ENCODE assay signal across 8 mouse cellular contexts in the genomic region with DNA sequence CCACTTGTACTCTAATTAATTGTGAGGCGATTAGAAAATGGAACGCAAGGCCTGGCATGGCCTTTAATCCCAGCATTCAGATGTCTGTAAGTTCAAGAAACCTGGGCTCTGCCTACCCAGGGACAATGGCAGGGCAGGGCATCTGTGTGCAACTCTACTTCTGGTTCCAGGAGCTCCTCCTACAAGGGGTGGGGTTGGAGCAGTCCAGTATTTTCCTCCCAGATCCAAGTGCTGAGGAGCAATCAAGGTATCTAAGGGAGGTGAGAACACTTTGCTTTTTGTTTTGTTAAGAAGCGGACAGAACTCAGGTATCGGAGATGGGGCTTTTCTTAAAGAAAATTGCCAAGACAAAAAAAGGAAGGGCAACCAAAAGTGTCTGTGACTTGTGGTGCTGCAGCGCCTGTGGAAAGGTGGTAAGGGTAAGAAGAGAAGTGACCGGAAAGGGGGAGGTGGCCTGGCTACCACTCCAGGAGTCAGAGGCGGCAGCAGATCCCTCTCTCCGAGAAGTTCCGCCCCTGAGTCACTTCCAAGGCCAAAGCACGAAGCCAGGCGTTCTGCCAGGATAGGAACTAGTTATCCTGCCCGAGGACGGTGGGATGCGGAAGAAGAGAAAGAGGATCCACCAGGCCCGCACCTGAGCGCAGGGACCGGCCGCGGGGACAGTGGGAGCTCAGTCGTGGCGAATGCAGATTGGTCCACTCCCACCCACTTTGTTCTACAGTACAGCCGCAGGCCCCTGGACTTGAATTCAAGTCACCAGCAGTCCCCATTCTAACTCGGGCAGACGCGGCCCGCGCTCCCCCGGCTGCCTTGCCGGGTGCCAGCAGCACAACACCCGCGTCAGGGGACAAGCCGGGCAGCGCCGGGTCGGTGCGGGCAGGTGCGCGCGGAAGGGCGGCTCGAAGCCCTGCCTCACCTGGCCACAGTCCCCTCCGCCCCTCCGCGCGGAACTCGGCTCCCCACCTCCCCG. TPM values are rescaled to one million over a fixed set of nuclear protein-coding genes. Genes with fewer than 3 reads are reported as not detected.
DNase-seq lines count a peak whose midpoint lies in the region; ATAC-seq and TF ChIP-seq lines count a peak whose summit lies in the region.

No protein-coding gene starts in this region.

- no peaks in the 10 kb centered on the region for H3K36me3 ChIP-seq in thymus, adult 2 months (ENCODE audit: control insufficient read depth, insufficient read depth, low read length)
- no peaks in the 10 kb centered on the region for H3K36me3 ChIP-seq in embryonic facial prominence, embryonic 10.5 days (replicated peaks)
- H3K36me3 ChIP-seq in limb, embryonic 10.5 days, result no peaks in the 10 kb centered on the region
- H3K36me3 ChIP-seq in midbrain, embryonic 12.5 days, result no peaks in the 10 kb centered on the region

- WGBS in thymus, adult 2 months, result 13% methylated on average over 45 of the region's 47 CpGs
- 5% methylated on average over 47 of the region's 47 CpGs for WGBS in embryonic facial prominence, embryonic 10.5 days
- 6% methylated on average over 47 of the region's 47 CpGs for WGBS in limb, embryonic 10.5 days
- WGBS in midbrain, embryonic 12.5 days, result 6% methylated on average over 47 of the region's 47 CpGs

- intact Hi-C loops in heart, postnatal 10 days (cut with DNase I), result loop anchor here (2.0 to 5.0 kb wide), 2 partner anchors 23 to 134 kb away; partner anchors contain the start of gene Ace

- H3K9me3 ChIP-seq in embryonic facial prominence, embryonic 10.5 days, result no peaks in the 10 kb centered on the region
- no peaks in the 10 kb centered on the region for H3K9me3 ChIP-seq in limb, embryonic 10.5 days (replicated peaks)
- H3K9me3 ChIP-seq in midbrain, embryonic 12.5 days, result no peaks in the 10 kb centered on the region

- H3K4me3 ChIP-seq in thymus, adult 2 months (ENCODE audit: control insufficient read depth, insufficient read depth, low read length), result peak overlapping the region; percentile 55
- peak overlapping the region; percentile 79 for H3K4me3 ChIP-seq in embryonic facial prominence, embryonic 10.5 days
- H3K4me3 ChIP-seq in limb, embryonic 10.5 days, result peak overlapping the region; percentile 79
- peak overlapping the region; percentile 74 for H3K4me3 ChIP-seq in midbrain, embryonic 12.5 days

- no peak overlapping the region for H3K27ac ChIP-seq in thymus, adult 2 months (ENCODE audit: control insufficient read depth, insufficient read depth, low read length)
- peak overlapping the region; percentile 81 for H3K27ac ChIP-seq in embryonic facial prominence, embryonic 10.5 days (replicated peaks)
- peak overlapping the region; percentile 82 for H3K27ac ChIP-seq in limb, embryonic 10.5 days
- no peak overlapping the region for H3K27ac ChIP-seq in midbrain, embryonic 12.5 days (replicated peaks)

- TF ChIP-seq CTCF in thymus, adult 2 months (IDR thresholded peaks at IDR 0.05; ENCODE audit: borderline replicate concordance, control insufficient read depth, extremely low read depth, insufficient read depth, low read length, poor library complexity), result no peak

- peaks cover 20% of the 10 kb centered on the region for H3K4me1 ChIP-seq in thymus, adult 2 months (replicated peaks; ENCODE audit: control insufficient read depth, insufficient read depth, low read length)
- peaks cover 55% of the 10 kb centered on the region for H3K4me1 ChIP-seq in embryonic facial prominence, embryonic 10.5 days
- peaks cover 40% of the 10 kb centered on the region for H3K4me1 ChIP-seq in limb, embryonic 10.5 days
- peaks cover 11% of the 10 kb centered on the region; the same call in 1 of the 2 replicates for H3K4me1 ChIP-seq in midbrain, embryonic 12.5 days

- no peaks in the 10 kb centered on the region for H3K27me3 ChIP-seq in thymus, adult 2 months (ENCODE audit: control insufficient read depth, insufficient read depth, low read length)
- peaks cover 78% of the 10 kb centered on the region for H3K27me3 ChIP-seq in embryonic facial prominence, embryonic 10.5 days (replicated peaks; ENCODE audit: low read depth, poor library complexity, severe bottlenecking)
- H3K27me3 ChIP-seq in limb, embryonic 10.5 days (ENCODE audit: low read depth, poor library complexity, severe bottlenecking), result peaks cover 69% of the 10 kb centered on the region
- peaks cover 65% of the 10 kb centered on the region for H3K27me3 ChIP-seq in midbrain, embryonic 12.5 days

- no peak; the same call in 1 of the 2 replicates for ATAC-seq in midbrain, embryonic 12.5 days (ENCODE audit: low FRiP score, low read depth)

- DNase-seq in thymus, adult 2 months, result no peak
- no peak for DNase-seq in thymus, postnatal 10 days (ENCODE audit: low spot score in 2 of 2)
- peak; percentile 49 for DNase-seq in embryonic facial prominence, embryonic 10.5 days (ENCODE audit: low spot score)
- DNase-seq in heart, postnatal 10 days, result peak; percentile 65 to 71
- peak; percentile 57 for DNase-seq in limb, embryonic 10.5 days (ENCODE audit: low spot score)
- no peak for DNase-seq in spleen, postnatal 10 days (ENCODE audit: low spot score in 2 of 2)
- no peak for DNase-seq in thymus, postnatal 14 days

- H3K9ac ChIP-seq in midbrain, embryonic 12.5 days (replicated peaks), result peak overlapping the region; percentile 54

- no peak for TF ChIP-seq POLR2A in thymus, adult 2 months (IDR thresholded peaks at IDR 0.05; ENCODE audit: control insufficient read depth, extremely low read depth, insufficient read depth, low read length, poor library complexity)

- peak overlapping the region; percentile 94 for H3K4me2 ChIP-seq in midbrain, embryonic 12.5 days (replicated peaks)

RNA-seq across cellular contexts. Expression of gene Cyb561, which starts 9.7 kb away (rescaled TPM):
- polyA plus RNA-seq in thymus, adult 2 months (2012; rRNA removed), result 6.1 and 9.4 TPM in 2 replicates
- 13.2 and 14.0 TPM in 2 replicates for polyA plus RNA-seq in embryonic facial prominence, embryonic 10.5 days (2016; fragmentation: Nextera tagmentation; extraction: Ambion mirVana)
- 10 to 100 TPM in 1 of 2 experiments, 1 to 10 TPM in 1; 8.0 to 15.4 TPM for total RNA-seq in heart, postnatal 10 days (2021)
- polyA plus RNA-seq in limb, embryonic 10.5 days (2016; fragmentation: Nextera tagmentation; extraction: Ambion mirVana), result 6.2 and 7.1 TPM in 2 replicates
- polyA plus RNA-seq in midbrain, embryonic 12.5 days (2016; fragmentation: Nextera tagmentation; extraction: Ambion mirVana), result 13.2 and 16.3 TPM in 2 replicates

RNA-seq across cellular contexts. Expression of gene Ace, which starts 24.3 kb away (rescaled TPM):
- 8.0 and 10.2 TPM in 2 replicates for polyA plus RNA-seq in thymus, adult 2 months (2012; rRNA removed)
- polyA plus RNA-seq in embryonic facial prominence, embryonic 10.5 days (2016; fragmentation: Nextera tagmentation; extraction: Ambion mirVana), result 0.45 and 0.50 TPM in 2 replicates
- 10 to 100 TPM; 20.4 to 29.1 TPM for total RNA-seq in heart, postnatal 10 days (2021)
- 0.08 and 0.16 TPM in 2 replicates for polyA plus RNA-seq in limb, embryonic 10.5 days (2016; fragmentation: Nextera tagmentation; extraction: Ambion mirVana)
- 1.2 and 1.4 TPM in 2 replicates for polyA plus RNA-seq in midbrain, embryonic 12.5 days (2016; fragmentation: Nextera tagmentation; extraction: Ambion mirVana)

RNA-seq across cellular contexts. Expression of gene Ace3, which starts 51.1 kb away (rescaled TPM):
- polyA plus RNA-seq in thymus, adult 2 months (2012; rRNA removed), result not detected in 2 replicates
- not detected in 2 replicates for polyA plus RNA-seq in embryonic facial prominence, embryonic 10.5 days (2016; fragmentation: Nextera tagmentation; extraction: Ambion mirVana)
- not detected for total RNA-seq in heart, postnatal 10 days (2021)
- polyA plus RNA-seq in limb, embryonic 10.5 days (2016; fragmentation: Nextera tagmentation; extraction: Ambion mirVana), result not detected in 2 replicates
- polyA plus RNA-seq in midbrain, embryonic 12.5 days (2016; fragmentation: Nextera tagmentation; extraction: Ambion mirVana), result not detected in 2 replicates

Comparison
In these comparisons a context has a peak if more than half of its experiments do, and no peak if none do; other contexts are left out.
1. DNase-seq: peak in embryonic facial prominence, embryonic 10.5 days (single experiment), heart, postnatal 10 days (2 of 2) and limb, embryonic 10.5 days (single experiment); none in thymus, adult 2 months (single experiment), thymus, postnatal 10 days (0 of 2), spleen, postnatal 10 days (0 of 2) and thymus, postnatal 14 days (single experiment).
2. H3K27ac ChIP-seq: peak in embryonic facial prominence, embryonic 10.5 days (single experiment) and limb, embryonic 10.5 days (single experiment); none in thymus, adult 2 months (single experiment) and midbrain, embryonic 12.5 days (single experiment).
3. Peak in every context shown above with its lines, with median percentiles within 50 percentile points of each other: H3K4me3 ChIP-seq.